Mouse (Mus musculus) bone marrow, adult 2 months (tissue): ENCODE data around the gene Ror1.

ENCODE experiments used
- CTCF ChIP-seq: fragments of 200-500 bp; IDR thresholded peaks from 2 replicates; pipeline ENCODE4 v1.5.1; 2011; ENCODE audit warnings: low read length, control low read depth; ENCODE audit not compliant: control insufficient read depth, insufficient read depth
- POLR2A ChIP-seq: fragments of 200-500 bp; IDR thresholded peaks from 2 replicates; pipeline ENCODE4 v1.6.1; 2011; ENCODE audit warnings: low read depth, mild to moderate bottlenecking, control low read depth, low read length, borderline replicate concordance; ENCODE audit not compliant: control insufficient read depth

- TF ChIP-seq CTCF (no peak), POLR2A (no peak)
Measured at GRCm38 (mm10) chr4:100276970-100277369, 181.4 kb downstream of the Ror1 start.
